Mouse (Mus musculus) kidney, adult 2 months (tissue): ENCODE measurements around the gene Dnajc17.
A peak's percentile ranks its signal among the peaks of the same experiment; 100 is the strongest.

Experiments used
- CTCF ChIP-seq: fragments of 200-500 bp; conservative IDR thresholded peaks from 2 replicates; pipeline ENCODE4 v1.5.1; 2011; ENCODE audit warnings: low read depth, mild to moderate bottlenecking, control low read depth, low read length, moderate library complexity, mixed read lengths; ENCODE audit not compliant: insufficient read depth, insufficient read length
- POLR2A ChIP-seq: fragments of 200-500 bp; IDR thresholded peaks from one replicate; pipeline ENCODE4 v1.6.1; 2011; ENCODE audit warnings: low read depth, low read length, control low read depth

DNA sequence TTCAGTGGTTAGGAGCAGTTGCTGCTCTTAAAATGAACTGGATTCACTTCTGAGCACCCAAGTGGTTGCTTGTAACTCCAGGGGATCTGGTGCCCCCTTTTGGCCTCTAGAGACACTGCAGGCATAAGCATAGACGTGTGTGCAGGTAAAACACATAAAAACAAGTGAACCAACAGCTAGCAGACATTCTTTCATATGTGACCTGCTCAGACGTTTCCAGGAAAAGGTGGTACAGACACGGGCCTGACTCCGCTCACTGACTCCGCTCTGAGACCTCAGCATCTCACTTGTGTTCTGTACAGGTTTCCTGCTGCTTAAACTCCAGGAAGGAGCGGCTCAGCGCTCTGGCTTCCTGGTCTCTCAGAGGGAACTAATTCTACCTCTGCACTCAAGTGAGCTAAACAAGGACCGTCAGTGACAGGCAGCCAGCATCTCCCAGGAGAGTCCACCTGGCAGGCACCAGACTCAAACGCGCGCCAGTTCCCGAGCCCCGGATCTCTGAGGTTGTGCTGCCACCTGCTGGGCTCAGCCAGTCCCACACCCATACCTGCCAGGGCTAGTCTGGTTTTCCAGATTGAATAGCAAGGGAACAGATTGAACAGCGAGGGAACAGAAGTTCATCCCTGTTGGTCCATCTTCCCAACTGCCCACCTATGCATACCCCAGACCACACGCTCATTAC, 19.4 kb downstream of the Dnajc17 start:
- TF ChIP-seq POLR2A, result no peak
- peak; percentile 95 for TF ChIP-seq CTCF
